Mouse (Mus musculus) kidney, adult 2 months (tissue): ENCODE results near the gene Ccpg1. TPM values are rescaled to one million over a fixed set of nuclear protein-coding genes. Genes with fewer than 3 reads are reported as not detected.

Source experiments
- DNase-seq: peaks from one replicate; pipeline ENCODE4 v3.0.0; 2021
- H3K27ac ChIP-seq: fragments of 200-500 bp; 2 replicates; pipeline ENCODE4 v1.5.1; 2012; ENCODE audit warnings: low read depth, low read length, control low read depth, inconsistent platforms; ENCODE audit not compliant: insufficient read depth
- H3K27me3 ChIP-seq: fragments of 200-500 bp; replicated peaks from 2 replicates; pipeline ENCODE4 v1.6.1; 2012; ENCODE audit warnings: mild to moderate bottlenecking, moderate library complexity, low read length, inconsistent platforms; ENCODE audit not compliant: control insufficient read depth, insufficient read depth
- H3K36me3 ChIP-seq: fragments of 200-500 bp; 2 replicates; pipeline ENCODE4 v1.6.1; 2012; ENCODE audit warnings: mild to moderate bottlenecking, moderate library complexity, low read length, inconsistent platforms; ENCODE audit not compliant: control insufficient read depth, insufficient read depth
- H3K4me1 ChIP-seq: fragments of 200-500 bp; 2 replicates; pipeline ENCODE4 v1.6.1; 2011; ENCODE audit warnings: low read length; ENCODE audit not compliant: control insufficient read depth, insufficient read depth
- H3K4me3 ChIP-seq: fragments of 200-500 bp; 2 replicates; pipeline ENCODE4 v1.5.1; 2011; ENCODE audit warnings: mild to moderate bottlenecking, low read depth, low read length, control low read depth; ENCODE audit not compliant: insufficient read depth
- CTCF ChIP-seq: fragments of 200-500 bp; conservative IDR thresholded peaks from 2 replicates; pipeline ENCODE4 v1.5.1; 2011; ENCODE audit warnings: low read depth, mild to moderate bottlenecking, control low read depth, low read length, moderate library complexity, mixed read lengths; ENCODE audit not compliant: insufficient read depth, insufficient read length
- POLR2A ChIP-seq: fragments of 200-500 bp; IDR thresholded peaks from one replicate; pipeline ENCODE4 v1.6.1; 2011; ENCODE audit warnings: low read depth, low read length, control low read depth
- WGBS: fragments of 180-500 bp; shearing (Covaris S2); methylation state at CpG from one replicate; pipeline ENCODE4 v1.1.7; 2018; 5-methylcytosine and 5-hydroxymethylcytosine counted together
- polyA plus RNA-seq: library from polyadenylated mRNA; depleted of rRNA; stranded (reverse); fragments of >200 nt; gene quantifications from 2 replicates; pipeline ENCODE4 v1.2.3, GENCODE M21; 2012

Gene Ccpg1
- polyA plus RNA-seq, 1 experiment, result 30.2 TPM

DNA sequence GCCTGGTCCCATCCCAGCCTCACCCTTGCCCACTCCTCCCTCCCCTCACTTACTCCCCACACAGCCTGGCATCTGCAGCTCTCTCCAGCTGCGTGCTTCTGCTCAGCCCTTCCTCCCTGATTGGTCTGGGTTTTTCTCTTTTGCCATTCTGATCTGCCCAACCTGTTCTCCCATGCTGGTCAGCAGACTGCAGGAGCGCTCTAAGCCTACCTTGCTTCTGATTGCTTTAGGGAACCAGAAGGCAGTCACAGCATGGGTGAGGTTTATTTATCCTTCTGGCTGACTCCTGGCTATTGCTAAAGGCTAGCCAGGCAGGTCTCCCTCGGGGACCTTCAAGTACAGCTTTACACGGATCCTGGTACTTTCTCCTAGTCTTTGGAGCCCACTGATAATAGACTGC is 46.2 kb downstream of the Ccpg1 start:
- WGBS, result 74% methylated on average over 4 of the region's 4 CpGs
- Histone ChIP-seq H3K4me1 (no peaks in the 10 kb centered on the region), H3K27ac (no peak overlapping the region), H3K4me3 (no peak overlapping the region), H3K36me3 (peaks cover 2% of the 10 kb centered on the region; the same call in 1 of the 2 replicates), H3K27me3 (no peaks in the 10 kb centered on the region)
- TF ChIP-seq POLR2A (no peak), CTCF (no peak)
- no peak for DNase-seq

DNA sequence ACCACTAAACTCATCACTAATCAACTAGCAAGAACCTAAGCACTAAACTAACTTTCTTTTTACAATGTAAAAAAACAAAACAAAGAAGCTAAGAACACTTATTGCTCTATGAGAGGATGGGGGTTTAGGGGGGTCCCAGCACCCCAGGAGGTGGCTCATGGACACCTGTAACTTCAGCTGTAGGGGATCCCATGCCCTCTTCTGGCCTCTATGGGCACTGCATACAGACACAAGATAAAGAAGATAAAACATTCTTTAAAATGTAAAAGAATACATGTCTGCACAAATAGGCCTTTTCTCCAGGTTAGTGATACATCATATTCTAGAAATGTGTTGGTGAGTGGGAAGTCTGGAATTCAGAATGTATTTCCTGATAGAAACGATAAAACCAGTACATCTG is 48.2 kb downstream of the Ccpg1 start:
- Histone ChIP-seq H3K4me3 (no peak overlapping the region), H3K4me1 (no peaks in the 10 kb centered on the region), H3K27ac (no peak overlapping the region), H3K27me3 (no peaks in the 10 kb centered on the region), H3K36me3 (no peaks in the 10 kb centered on the region)
- DNase-seq, result no peak
- no peak for TF ChIP-seq POLR2A
- TF ChIP-seq CTCF, result no peak
- 95% methylated on average over 1 of the region's 1 CpGs for WGBS

DNA sequence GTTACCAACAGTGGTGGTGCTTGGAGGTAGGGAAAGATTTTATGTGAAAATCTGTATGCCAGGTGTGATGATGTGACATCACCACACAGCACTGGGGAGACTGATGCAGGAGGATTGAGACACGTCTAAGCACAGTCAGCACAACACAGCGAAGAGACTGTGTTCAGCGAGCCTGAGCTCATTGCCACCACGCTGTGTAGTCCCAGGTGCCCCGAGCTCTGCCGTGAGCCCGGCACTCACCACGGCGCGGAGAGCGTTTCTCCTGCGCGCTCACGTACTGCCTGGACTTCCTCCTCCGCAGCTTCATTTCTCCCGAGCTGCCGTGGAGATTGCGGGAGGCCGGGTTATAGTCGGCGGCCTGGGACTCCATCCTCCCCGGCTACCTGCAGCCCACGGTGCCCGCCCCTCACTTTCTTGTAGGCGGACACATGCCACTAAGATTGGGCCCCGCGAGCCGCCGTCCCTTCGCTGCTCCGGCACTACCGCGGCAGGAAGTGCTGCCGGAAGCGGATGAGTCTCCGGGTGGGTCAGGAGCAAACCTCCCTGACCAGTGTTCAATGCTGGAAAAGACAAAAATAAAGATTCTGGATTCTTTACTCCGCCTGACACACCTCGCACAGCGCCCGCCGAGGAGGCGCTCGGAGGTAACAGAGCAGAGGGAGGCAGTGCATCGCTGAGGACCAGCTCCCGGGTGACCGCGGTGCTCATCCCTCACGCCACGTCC is 54.2 kb downstream of the Ccpg1 start:
- H3K27ac ChIP-seq, result peak overlapping the region; percentile 72

DNA sequence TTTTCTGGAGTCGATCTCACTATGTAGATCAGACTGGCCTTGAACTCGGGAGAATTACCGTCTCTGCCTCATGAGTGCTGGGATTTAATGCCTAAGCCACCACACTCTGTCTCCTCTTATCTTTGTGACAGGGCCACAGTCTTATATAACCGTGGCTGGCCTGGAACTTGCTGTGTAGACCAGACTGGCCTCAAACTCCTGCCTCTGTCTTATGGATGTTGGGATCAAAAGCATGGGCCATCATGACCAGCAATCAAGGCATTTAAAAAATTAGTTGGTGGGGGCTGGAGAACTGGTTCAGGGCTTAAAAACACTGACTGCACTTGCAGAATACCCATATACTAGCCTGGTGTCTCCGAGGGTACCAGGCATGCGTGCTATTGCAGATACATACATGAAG is 54.9 kb downstream of the Ccpg1 start, which contains the start of gene Pigb:
Gene Pigb (minus strand): TSS at position 299 of the 400 bp plus-strand sequence.
- H3K4me3 ChIP-seq, result peak within 1 kb of the TSS; percentile 97
- H3K36me3 ChIP-seq, result no peaks in the 10 kb centered on the region
- H3K27me3 ChIP-seq, result no peaks in the 10 kb centered on the region
- WGBS, result 25% methylated on average over 6 of the region's 6 CpGs
- peak within 1 kb of the TSS; percentile 72 for H3K27ac ChIP-seq
- peaks cover 3% of the 10 kb centered on the region; the same call in 1 of the 2 replicates for H3K4me1 ChIP-seq
- no peak for TF ChIP-seq CTCF
- TF ChIP-seq POLR2A, result no peak
- DNase-seq, result no peak

More for the DNA sequence above, 54.2 kb downstream of the Ccpg1 start:
- peak; percentile 97 for DNase-seq
- peaks cover 3% of the 10 kb centered on the region; the same call in 1 of the 2 replicates for H3K4me1 ChIP-seq
- peak overlapping the region; percentile 97 for H3K4me3 ChIP-seq
- H3K27me3 ChIP-seq, result no peaks in the 10 kb centered on the region
- TF ChIP-seq POLR2A, result peak; percentile 34
- TF ChIP-seq CTCF, result no peak
- H3K36me3 ChIP-seq, result no peaks in the 10 kb centered on the region
- 1% methylated on average over 49 of the region's 49 CpGs for WGBS

DNA sequence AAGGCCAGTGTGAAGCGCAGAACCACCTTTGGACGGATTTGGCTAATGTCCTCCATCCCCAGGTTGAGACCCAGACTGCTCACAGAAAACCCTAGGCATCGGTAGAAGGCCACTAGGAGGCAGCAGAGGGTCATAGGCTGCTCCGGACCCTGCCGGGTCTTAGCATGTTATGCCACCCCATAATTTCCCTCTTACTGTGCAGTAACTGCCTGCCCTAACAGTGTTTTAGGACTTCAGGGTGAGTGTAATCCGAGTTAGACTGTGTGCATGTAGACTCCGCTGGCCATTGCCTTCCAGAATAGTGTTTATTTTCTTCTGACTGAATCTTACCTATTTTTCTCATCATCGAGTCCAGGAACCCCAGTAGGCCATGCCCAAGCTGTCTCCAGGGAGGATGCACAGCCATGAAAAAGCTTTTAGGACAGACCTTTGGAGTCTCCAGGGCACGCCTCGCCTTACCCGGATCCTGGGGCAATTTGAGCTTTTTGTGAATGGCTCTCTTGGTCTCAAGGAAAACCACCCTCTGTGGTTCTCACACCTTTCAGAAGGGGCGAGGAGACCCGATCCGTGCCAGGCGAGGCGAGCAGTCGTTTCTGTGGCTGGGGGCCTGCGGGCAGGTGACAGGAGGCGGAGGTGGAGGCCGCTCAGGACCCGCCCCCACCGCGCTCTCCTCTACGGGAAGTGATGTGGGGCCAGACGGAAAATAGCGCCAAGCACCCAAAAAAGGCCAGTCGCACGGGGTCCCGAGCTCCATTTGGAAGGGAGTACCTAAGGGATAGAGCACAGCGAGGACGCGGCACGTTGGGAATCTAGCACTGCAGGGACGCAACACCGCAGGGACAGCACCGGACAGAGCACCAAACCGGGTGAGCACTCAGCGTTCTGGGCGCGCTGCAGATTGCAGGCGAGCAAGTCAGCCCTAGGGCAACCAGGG is 59.2 kb downstream of the Ccpg1 start, which contains the start of gene Rab27a:
Gene Rab27a (plus strand): TSS at position 709 of the 934 bp plus-strand sequence.
- peak; percentile 91 for DNase-seq
- Histone ChIP-seq H3K27ac (peak within 1 kb of the TSS; percentile 14), H3K27me3 (no peaks in the 10 kb centered on the region), H3K4me1 (peaks cover 3% of the 10 kb centered on the region; the same call in 1 of the 2 replicates), H3K4me3 (peak within 1 kb of the TSS; percentile 63), H3K36me3 (no peaks in the 10 kb centered on the region)
- WGBS, result 1% methylated on average over 41 of the region's 41 CpGs
- peak; percentile 93 for TF ChIP-seq CTCF
- no peak for TF ChIP-seq POLR2A

DNA sequence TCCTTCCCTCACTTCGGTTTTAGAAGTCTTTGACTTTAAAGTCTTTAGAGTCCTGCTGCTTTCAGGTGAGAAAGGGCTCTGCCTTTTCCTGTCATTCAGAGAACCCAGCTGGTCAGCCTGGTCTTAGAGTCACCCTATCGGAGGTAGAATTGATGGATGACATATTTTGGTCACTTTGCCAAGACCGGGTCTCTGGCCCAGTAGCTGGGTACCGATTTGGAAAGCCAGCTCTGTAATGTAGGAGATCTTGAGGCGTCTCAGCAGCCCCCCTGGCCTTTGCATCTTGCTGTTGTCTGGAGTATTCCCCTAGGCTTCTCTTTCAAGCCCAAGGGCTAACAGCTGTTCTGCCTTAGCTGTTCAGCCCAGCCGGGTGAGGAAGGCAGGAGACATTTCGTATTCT is 60.0 kb downstream of the Ccpg1 start:
- no peak for DNase-seq
- peak overlapping the region; percentile 13; the same call in 1 of the 2 replicates for H3K27ac ChIP-seq
- TF ChIP-seq POLR2A, result no peak
- WGBS, result 12% methylated on average over 7 of the region's 7 CpGs
- H3K4me1 ChIP-seq, result peaks cover under 1% of the 10 kb centered on the region; the same call in 1 of the 2 replicates
- H3K36me3 ChIP-seq, result no peaks in the 10 kb centered on the region
- no peaks in the 10 kb centered on the region for H3K27me3 ChIP-seq
- peak overlapping the region; percentile 63 for H3K4me3 ChIP-seq
